Mouse (Mus musculus) small intestine, adult 2 months (tissue): ENCODE measurements around the gene C5ar2.

ENCODE experiments used
- CTCF ChIP-seq: fragments of 200-500 bp; IDR thresholded peaks from 2 replicates; pipeline ENCODE4 v1.5.1; 2012; ENCODE audit warnings: low read depth, mild to moderate bottlenecking, control low read depth, inconsistent platforms, low read length, moderate library complexity, mixed read lengths; ENCODE audit not compliant: insufficient replicate concordance, insufficient read length; ENCODE audit errors: extremely low read depth
- POLR2A ChIP-seq: fragments of 200-500 bp; IDR thresholded peaks from 2 replicates; pipeline ENCODE4 v1.6.1; 2012; ENCODE audit warnings: low read depth, mild to moderate bottlenecking, control low read depth, inconsistent platforms, low read length, moderate library complexity

- TF ChIP-seq CTCF (no peak), POLR2A (no peak)
Observed at GRCm38 (mm10) chr7:16242198-16242597, 1.8 kb downstream of the C5ar2 start.
